Mouse (Mus musculus): ENCODE measurements around the gene Rtn4. TPM values are rescaled to one million over a fixed set of nuclear protein-coding genes. Genes with fewer than 3 reads are reported as not detected.

Gene Rtn4
- total and polyA plus RNA-seq, 3 experiments = 95.8 to 224 (median 168) TPM

DNA sequence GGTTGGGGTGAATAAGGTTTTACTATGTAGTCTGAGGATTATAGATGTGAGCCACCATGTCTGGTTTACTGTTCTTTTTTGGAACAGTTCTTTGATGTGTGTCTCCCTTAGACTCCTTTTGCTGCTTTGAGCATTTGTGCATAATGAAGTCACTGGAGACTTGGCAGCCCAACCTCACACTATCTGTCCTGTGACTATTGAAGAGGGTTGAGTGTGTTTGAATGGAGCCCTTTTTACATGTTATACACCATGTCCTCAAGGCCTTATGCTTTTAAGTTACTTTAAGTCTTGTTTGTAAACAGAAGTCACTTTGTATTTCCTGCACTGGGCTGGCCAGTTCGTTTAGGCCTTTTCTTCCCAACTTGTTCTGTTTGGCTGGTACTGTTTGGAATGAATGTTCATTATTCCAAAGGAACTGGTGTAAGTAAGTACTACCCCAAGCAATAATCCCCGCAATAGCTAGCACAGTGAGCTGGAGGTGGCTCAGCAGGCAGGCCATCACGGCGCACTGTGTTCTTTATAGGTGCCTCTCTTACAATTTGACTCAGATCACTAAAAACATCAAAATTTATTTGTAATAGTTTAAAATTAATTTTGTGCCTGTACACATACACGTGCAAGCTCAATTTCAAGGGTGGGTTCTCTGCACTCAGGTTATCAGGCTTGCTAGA is 52.1 kb downstream of the Rtn4 start:
- Histone ChIP-seq H3K9me3 (replicated peaks; ENCODE audit: low read length) (no peaks in the 10 kb centered on the region), H3K4me3 (replicated peaks in 1 of 3; ENCODE audit: low read depth in 2 of 3, low read length in 2 of 3, poor library complexity in 1 of 3) (no peak overlapping the region), H3K36me3 (replicated peaks in 1 of 2; ENCODE audit: control insufficient read depth in 1 of 2, insufficient read depth in 1 of 2, low read length in 1 of 2) (peaks cover 26 to 92% of the 10 kb centered on the region in 2 experiments), H3K79me2 (replicated peaks; ENCODE audit: control insufficient read depth, extremely low read depth, insufficient read depth, poor library complexity, severe bottlenecking) (no peaks in the 10 kb centered on the region), H3K4me2 (ENCODE audit: insufficient read depth, low read depth, poor library complexity, severe bottlenecking) (no peak overlapping the region), H3K4me1 (ENCODE audit: control insufficient read depth in 1 of 2, insufficient read depth in 2 of 2) (no peaks in the 10 kb centered on the region; a peak in 1 of 4 replicates), H3K27ac (ENCODE audit: insufficient read depth, low read depth) (no peak overlapping the region), H3K9ac (ENCODE audit: insufficient read depth, low read depth) (no peak overlapping the region), H3K27me3 (replicated peaks) (no peaks in the 10 kb centered on the region)
- in situ Hi-C loops (cut with MboI; ENCODE audit: low pct_ligation_motif_present, low pct_unique_long_range_greater_than_20kb, low sequenced_read_pairs) = no loop called here
- dilution Hi-C loops (cut with MboI; ENCODE audit: extremely low pct_ligation_motif_present, extremely low pct_unique_long_range_greater_than_20kb, low sequenced_read_pairs) = no loop called here
- no peak for DNase-seq (ENCODE audit: extremely low read depth)
- TF ChIP-seq JUN (IDR thresholded peaks at IDR 0.05; ENCODE audit: insufficient read depth, low read depth, low read length) = no peak
- no peak for TF ChIP-seq TBP (conservative IDR thresholded peaks at IDR 0.05; ENCODE audit: low read depth, low read length)
- TF ChIP-seq KAT2A (IDR thresholded peaks at IDR 0.05; ENCODE audit: insufficient replicate concordance, low read length) = no peak
- TF ChIP-seq RAD21 (IDR thresholded peaks at IDR 0.05; ENCODE audit: low read depth, low read length) = no peak
- TF ChIP-seq E2F4 (IDR thresholded peaks at IDR 0.05; ENCODE audit: insufficient replicate concordance, low read depth, low read length) = no peak
- no peak for TF ChIP-seq MEF2A (IDR thresholded peaks at IDR 0.05; ENCODE audit: borderline replicate concordance, low read depth, low read length)
- no peak for TF ChIP-seq MAZ (IDR thresholded peaks at IDR 0.05; ENCODE audit: low read depth, low read length)
- no peak for TF ChIP-seq MYC (IDR thresholded peaks at IDR 0.05; ENCODE audit: low read depth, low read length)
- TF ChIP-seq CHD1 (IDR thresholded peaks at IDR 0.05; ENCODE audit: low read depth, low read length) = no peak
- no peak for TF ChIP-seq CHD2 (IDR thresholded peaks at IDR 0.05; ENCODE audit: low read length)
- no peak for TF ChIP-seq HCFC1 (IDR thresholded peaks at IDR 0.05; ENCODE audit: low read depth, low read length)
- TF ChIP-seq PAX5 (IDR thresholded peaks at IDR 0.05; ENCODE audit: low read length) = no peak
- TF ChIP-seq TCF12 (IDR thresholded peaks at IDR 0.05; ENCODE audit: low read depth, low read length) = no peak
- TF ChIP-seq ZC3H11A (IDR thresholded peaks at IDR 0.05; ENCODE audit: low read depth, low read length) = no peak
- no peak for TF ChIP-seq ZNF384 (IDR thresholded peaks at IDR 0.05; ENCODE audit: low read depth, low read length)
- no peak for TF ChIP-seq GABPA (IDR thresholded peaks at IDR 0.05; ENCODE audit: insufficient replicate concordance, low read depth, low read length)

DNA sequence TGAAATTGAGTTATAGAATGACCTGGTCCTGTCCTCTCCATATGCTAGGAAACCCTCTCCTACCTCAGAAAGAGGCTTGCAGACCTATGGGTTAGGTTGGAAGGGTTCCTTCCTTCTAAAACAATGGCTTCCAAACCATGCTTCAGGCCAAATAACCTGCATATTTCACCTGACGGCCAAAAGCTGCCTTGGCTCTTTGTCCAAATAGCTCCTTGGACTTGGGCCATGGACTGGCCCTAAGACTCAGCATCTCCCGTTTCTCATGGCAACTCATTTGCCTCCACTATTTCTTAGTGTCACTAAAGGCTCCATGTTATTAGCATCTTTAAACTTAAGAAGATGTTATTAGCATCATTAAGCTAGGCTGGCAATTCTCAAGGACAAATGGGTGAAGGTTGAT is 52.8 kb downstream of the Rtn4 start:
- dilution Hi-C loops (cut with MboI; ENCODE audit: extremely low pct_ligation_motif_present, extremely low pct_unique_long_range_greater_than_20kb, low sequenced_read_pairs) = no loop called here
- Histone ChIP-seq H3K27ac (ENCODE audit: insufficient read depth, low read depth) (no peak overlapping the region), H3K4me2 (ENCODE audit: insufficient read depth, low read depth, poor library complexity, severe bottlenecking) (no peak overlapping the region), H3K9ac (ENCODE audit: insufficient read depth, low read depth) (no peak overlapping the region), H3K27me3 (replicated peaks) (no peaks in the 10 kb centered on the region), H3K79me2 (replicated peaks; ENCODE audit: control insufficient read depth, extremely low read depth, insufficient read depth, poor library complexity, severe bottlenecking) (no peaks in the 10 kb centered on the region), H3K36me3 (replicated peaks in 1 of 2; ENCODE audit: control insufficient read depth in 1 of 2, insufficient read depth in 1 of 2, low read length in 1 of 2) (peaks cover 26 to 91% of the 10 kb centered on the region in 2 experiments), H3K9me3 (replicated peaks; ENCODE audit: low read length) (no peaks in the 10 kb centered on the region), H3K4me3 (replicated peaks in 1 of 3; ENCODE audit: low read depth in 2 of 3, low read length in 2 of 3, poor library complexity in 1 of 3) (no peak overlapping the region), H3K4me1 (ENCODE audit: control insufficient read depth in 1 of 2, insufficient read depth in 2 of 2) (no peaks in the 10 kb centered on the region; a peak in 1 of 4 replicates)
- no peak for TF ChIP-seq USF1 (IDR thresholded peaks at IDR 0.05; ENCODE audit: low read depth, low read length)
- no peak for TF ChIP-seq BHLHE40 (IDR thresholded peaks at IDR 0.05; ENCODE audit: low read depth, low read length)
- no peak for TF ChIP-seq ETS1 (conservative IDR thresholded peaks at IDR 0.05; ENCODE audit: low read depth, low read length)
- TF ChIP-seq ZNF384 (IDR thresholded peaks at IDR 0.05; ENCODE audit: low read depth, low read length) = no peak
- TF ChIP-seq MEF2A (IDR thresholded peaks at IDR 0.05; ENCODE audit: borderline replicate concordance, low read depth, low read length) = no peak
- no peak for TF ChIP-seq HCFC1 (IDR thresholded peaks at IDR 0.05; ENCODE audit: low read depth, low read length)
- TF ChIP-seq SIN3A (IDR thresholded peaks at IDR 0.05; ENCODE audit: low read length) = no peak
- DNase-seq (ENCODE audit: extremely low read depth) = no peak
- in situ Hi-C loops (cut with MboI; ENCODE audit: low pct_ligation_motif_present, low pct_unique_long_range_greater_than_20kb, low sequenced_read_pairs) = no loop called here
